Mouse (Mus musculus) bone marrow, adult 2 months (tissue): ENCODE measurements around the gene Vwa8.

Experiments
- CTCF ChIP-seq: fragments of 200-500 bp; IDR thresholded peaks from 2 replicates; pipeline ENCODE4 v1.5.1; 2011; ENCODE audit warnings: low read length, control low read depth; ENCODE audit not compliant: control insufficient read depth, insufficient read depth
- POLR2A ChIP-seq: fragments of 200-500 bp; IDR thresholded peaks from 2 replicates; pipeline ENCODE4 v1.6.1; 2011; ENCODE audit warnings: low read depth, mild to moderate bottlenecking, control low read depth, low read length, borderline replicate concordance; ENCODE audit not compliant: control insufficient read depth

- TF ChIP-seq CTCF (no peak), POLR2A (no peak)
Measured at GRCm38 (mm10) chr14:79162678-79163077, 313.8 kb downstream of the Vwa8 start.
